Comparison of ENCODE assay signal across 11 mouse cellular contexts in genomic region chr2:159422281-159422937, GRCm38 (mm10).
DNase-seq lines count a peak whose midpoint lies in the region; ATAC-seq and TF ChIP-seq lines count a peak whose summit lies in the region.
"Had no signal": no experiment of that assay in that cellular context is flagged by ENCODE, and none has a peak within 500 bp of the region (broad histone marks: within the 10 kb centered on the region; RNA-seq: fewer than 3 reads in every experiment).

No protein-coding gene starts in this region.

- no peak for ATAC-seq in kidney, embryonic 14.5 days (ENCODE audit: low FRiP score, low TSS enrichment)

- no peak overlapping the region for H3K9ac ChIP-seq in kidney, embryonic 14.5 days (ENCODE audit: low read depth, low read length)
- H3K9ac ChIP-seq: hindbrain, embryonic 14.5 days; limb, embryonic 15.5 days had no signal

- H3K36me3 ChIP-seq in kidney, embryonic 14.5 days (ENCODE audit: control insufficient read depth, insufficient read depth, low read length) = no peaks in the 10 kb centered on the region
- H3K36me3 ChIP-seq: limb, embryonic 15.5 days had no signal

- no peak for TF ChIP-seq POLR2A in brain, embryonic 14.5 days (IDR thresholded peaks at IDR 0.05; ENCODE audit: borderline replicate concordance, extremely low read depth, insufficient read depth, insufficient read length, poor library complexity, severe bottlenecking)

- no peak for DNase-seq in kidney, adult 9 months
- peak; percentile 47 for DNase-seq in brain, embryonic 14.5 days (ENCODE audit: low read depth)
- peak; percentile 63 for DNase-seq in gastrocnemius, adult 2 months
- peak; percentile 15 for DNase-seq in kidney, postnatal 10 days
- no peak for DNase-seq in liver
- DNase-seq in lung, postnatal 4 days = no peak
- no peak for DNase-seq in right cerebral cortex, adult 2 months (ENCODE audit: low spot score in 2 of 2)
- DNase-seq: layer of hippocampus, adult 9-11 months had no signal

- no peaks in the 10 kb centered on the region for H3K27me3 ChIP-seq in kidney, embryonic 14.5 days (ENCODE audit: control insufficient read depth, insufficient read depth, low read length)

- H3K4me2 ChIP-seq in kidney, embryonic 14.5 days (replicated peaks; ENCODE audit: low read depth, low read length) = no peak overlapping the region
- H3K4me2 ChIP-seq: hindbrain, embryonic 14.5 days; limb, embryonic 15.5 days had no signal

- H3K4me1 ChIP-seq in kidney, embryonic 14.5 days (ENCODE audit: control insufficient read depth, insufficient read depth, low read length) = no peaks in the 10 kb centered on the region
- H3K4me1 ChIP-seq: limb, embryonic 15.5 days had no signal

- H3K4me3 ChIP-seq in kidney, embryonic 14.5 days (ENCODE audit: low read length) = no peak overlapping the region
- H3K4me3 ChIP-seq in gastrocnemius, adult 2 months = no peak overlapping the region
- H3K4me3 ChIP-seq: limb, embryonic 15.5 days had no signal

- H3K27ac ChIP-seq in kidney, embryonic 14.5 days (ENCODE audit: low read depth, low read length) = peak overlapping the region; percentile 4; the same call in 1 of the 2 replicates
- peak overlapping the region; percentile 43 for H3K27ac ChIP-seq in gastrocnemius, adult 2 months
- H3K27ac ChIP-seq: hindbrain, embryonic 14.5 days; limb, embryonic 15.5 days had no signal

- TF ChIP-seq CTCF in brain, embryonic 14.5 days (IDR thresholded peaks at IDR 0.05; ENCODE audit: borderline replicate concordance, extremely low read depth, insufficient read depth, insufficient read length) = no peak
- no peak for TF ChIP-seq CTCF in gastrocnemius, adult 2 months (IDR thresholded peaks at IDR 0.05)

- intact Hi-C loops in gastrocnemius, adult 2 months (cut with DNase I) = no loop called here

- H3K9me3 ChIP-seq in kidney, embryonic 14.5 days (ENCODE audit: control insufficient read depth, low read length) = no peaks in the 10 kb centered on the region
- H3K9me3 ChIP-seq: limb, embryonic 15.5 days had no signal

- WGBS in kidney, embryonic 14.5 days = 24% methylated on average over 7 of the region's 7 CpGs

Comparison
In these comparisons a context has a peak if more than half of its experiments do, and no peak if none do; other contexts are left out.
1. DNase-seq: peak in brain, embryonic 14.5 days (single experiment), gastrocnemius, adult 2 months (single experiment) and kidney, postnatal 10 days (single experiment); none in kidney, adult 9 months (single experiment), liver (single experiment), lung, postnatal 4 days (0 of 2) and right cerebral cortex, adult 2 months (0 of 2).